Mouse (Mus musculus): ENCODE results near the gene Xpr1.

GRCm38 (mm10) chr1:155422022-155422421 is 4.8 kb upstream of the Xpr1 start:
- TF ChIP-seq CTCF (IDR thresholded peaks at IDR 0.05; ENCODE audit: low read depth) (no peak), EP300 (IDR thresholded peaks at IDR 0.05; ENCODE audit: low read depth) (no peak)

All from heart, postnatal 0 days (tissue).